Mouse (Mus musculus) heart, embryonic 11.5 days (tissue): Measurements from ENCODE around the gene Prmt3. TPM values are rescaled to one million over a fixed set of nuclear protein-coding genes. Genes with fewer than 3 reads are reported as not detected.

Source experiments
- ATAC-seq: fragments of 200-750 bp; cut with Nextera tagmentation; replicated peaks from 2 replicates; pipeline ENCODE4 v1.8.0; 2017; ENCODE audit warnings: moderate library complexity; ENCODE audit not compliant: insufficient number of reproducible peaks, low FRiP score, low TSS enrichment
- H3K27ac ChIP-seq: fragments of 300-500 bp; sonication (generic); 2 replicates; pipeline ENCODE4 v1.5.1; 2014; ENCODE audit warnings: mild to moderate bottlenecking, low read depth, low read length
- H3K27me3 ChIP-seq: fragments of 300-500 bp; sonication (generic); 2 replicates; pipeline ENCODE4 v1.6.1; 2014; ENCODE audit warnings: mild to moderate bottlenecking, low read length, mixed read lengths; ENCODE audit not compliant: control insufficient read depth, insufficient read depth
- H3K36me3 ChIP-seq: fragments of 300-500 bp; sonication (generic); 2 replicates; pipeline ENCODE4 v1.6.1; 2014; ENCODE audit warnings: mild to moderate bottlenecking, low read length, moderate library complexity, mixed read lengths; ENCODE audit not compliant: control insufficient read depth, insufficient read depth
- H3K4me1 ChIP-seq: fragments of 300-500 bp; sonication (generic); 2 replicates; pipeline ENCODE4 v1.6.1; 2014; ENCODE audit warnings: low read length; ENCODE audit not compliant: control insufficient read depth, insufficient read depth
- H3K4me2 ChIP-seq: fragments of 300-500 bp; sonication (generic); 2 replicates; pipeline ENCODE4 v1.6.1; 2014; ENCODE audit warnings: mild to moderate bottlenecking, moderate library complexity
- H3K4me3 ChIP-seq: fragments of 300-500 bp; sonication (generic); 2 replicates; pipeline ENCODE4 v1.5.1; 2014; ENCODE audit warnings: low read depth, low read length
- H3K9ac ChIP-seq: fragments of 300-500 bp; sonication (generic); 2 replicates; pipeline ENCODE4 v1.6.1; 2014; ENCODE audit warnings: mild to moderate bottlenecking, low read depth, low read length, moderate library complexity
- H3K9me3 ChIP-seq: fragments of 300-500 bp; sonication (generic); replicated peaks from 2 replicates; pipeline ENCODE4 v1.6.1; 2016; ENCODE audit warnings: low read length; ENCODE audit not compliant: control insufficient read depth
- WGBS: fragments of 180-500 bp; shearing (Covaris S2); extraction: QIAGEN DNeasy Blood & Tissue Kit; methylation state at CpG from one replicate; pipeline ENCODE4 v1.1.7; 2014; ENCODE audit not compliant: insufficient replicate concordance; 5-methylcytosine and 5-hydroxymethylcytosine counted together
- polyA plus RNA-seq: library from polyadenylated mRNA; unstranded; fragments of >200 nt; fragmentation: Nextera tagmentation; extraction: Ambion mirVana; gene quantifications from 2 replicates; pipeline ENCODE4 v1.2.1, GENCODE M21; 2014

Gene Prmt3
- polyA plus RNA-seq, 1 experiment from 2014 or later = 51.9 TPM

- peak within 1 kb of the TSS; percentile 54 for H3K27ac ChIP-seq
Observed at GRCm38 (mm10) chr7:49758934-49759571, 19.1 kb upstream of the Prmt3 start, which contains the start of gene Htatip2. TSS of gene Htatip2 (plus strand) at chr7:49759115.

GRCm38 (mm10) chr7:49762605-49763004 is 15.5 kb upstream of the Prmt3 start:
- Histone ChIP-seq H3K36me3 (no peaks in the 10 kb centered on the region), H3K27ac (no peak overlapping the region), H3K4me2 (no peak overlapping the region), H3K4me3 (no peak overlapping the region), H3K4me1 (peaks cover 14% of the 10 kb centered on the region; the same call in 1 of the 2 replicates), H3K9me3 (no peaks in the 10 kb centered on the region), H3K9ac (no peak overlapping the region), H3K27me3 (peaks cover 6% of the 10 kb centered on the region)
- WGBS = 68% methylated on average over 13 of the region's 13 CpGs
- ATAC-seq = no peak

More at GRCm38 (mm10) chr7:49758934-49759571, 19.1 kb upstream of the Prmt3 start, which contains the start of gene Htatip2:
- Histone ChIP-seq H3K27me3 (peaks cover 9% of the 10 kb centered on the region), H3K36me3 (no peaks in the 10 kb centered on the region), H3K4me2 (peak within 1 kb of the TSS; percentile 74), H3K9me3 (no peaks in the 10 kb centered on the region), H3K4me3 (peak within 1 kb of the TSS; percentile 64), H3K4me1 (0 out of 2 replicates have a peak, but pooled peaks cover 4% of the 10 kb centered on the region), H3K9ac (peak within 1 kb of the TSS; percentile 76)
- peak; percentile 79 for ATAC-seq
- 2% methylated on average over 41 of the region's 42 CpGs for WGBS

- Histone ChIP-seq H3K4me2 (no peak overlapping the region), H3K4me3 (no peak overlapping the region), H3K4me1 (peaks cover 9% of the 10 kb centered on the region; the same call in 1 of the 2 replicates), H3K27me3 (no peaks in the 10 kb centered on the region), H3K9me3 (no peaks in the 10 kb centered on the region), H3K9ac (no peak overlapping the region), H3K36me3 (no peaks in the 10 kb centered on the region), H3K27ac (peak overlapping the region; percentile 36; the same call in 1 of the 2 replicates)
- WGBS = 59% methylated on average over 10 of the region's 10 CpGs
- peak; percentile 50; the same call in 1 of the 2 replicates for ATAC-seq
Observed at GRCm38 (mm10) chr7:49764011-49764716, 14.0 kb upstream of the Prmt3 start.

- H3K4me3 ChIP-seq = no peak overlapping the region
- peaks cover 9% of the 10 kb centered on the region; the same call in 1 of the 2 replicates for H3K4me1 ChIP-seq
- H3K9ac ChIP-seq = no peak overlapping the region
- ATAC-seq = no peak
- no peak overlapping the region for H3K27ac ChIP-seq
- WGBS = 55% methylated on average over 7 of the region's 7 CpGs
- no peaks in the 10 kb centered on the region for H3K36me3 ChIP-seq
- no peaks in the 10 kb centered on the region for H3K27me3 ChIP-seq
- H3K9me3 ChIP-seq = no peaks in the 10 kb centered on the region
- H3K4me2 ChIP-seq = no peak overlapping the region
Observed at GRCm38 (mm10) chr7:49766166-49766565, 12.0 kb upstream of the Prmt3 start.

GRCm38 (mm10) chr7:49768509-49768908 is 9.6 kb upstream of the Prmt3 start:
- H3K4me3 ChIP-seq = no peak overlapping the region
- no peak for ATAC-seq
- H3K4me2 ChIP-seq = no peak overlapping the region
- 54% methylated on average over 9 of the region's 9 CpGs for WGBS
- H3K27ac ChIP-seq = no peak overlapping the region
- no peak overlapping the region for H3K9ac ChIP-seq
- H3K36me3 ChIP-seq = no peaks in the 10 kb centered on the region
- no peaks in the 10 kb centered on the region for H3K9me3 ChIP-seq
- H3K27me3 ChIP-seq = no peaks in the 10 kb centered on the region
- H3K4me1 ChIP-seq = peaks cover 9% of the 10 kb centered on the region; the same call in 1 of the 2 replicates

GRCm38 (mm10) chr7:49774396-49774795 is 3.8 kb upstream of the Prmt3 start:
- Histone ChIP-seq H3K27ac (no peak overlapping the region), H3K4me1 (peaks cover 6% of the 10 kb centered on the region), H3K9me3 (no peaks in the 10 kb centered on the region), H3K9ac (no peak overlapping the region), H3K4me2 (no peak overlapping the region), H3K36me3 (no peaks in the 10 kb centered on the region), H3K4me3 (no peak overlapping the region), H3K27me3 (no peaks in the 10 kb centered on the region)
- 86% methylated on average over 2 of the region's 2 CpGs for WGBS
- no peak for ATAC-seq

GRCm38 (mm10) chr7:49777585-49777984 is 561 bp upstream of the Prmt3 start:
- Histone ChIP-seq H3K36me3 (peaks cover 9% of the 10 kb centered on the region), H3K27ac (no peak overlapping the region), H3K9me3 (no peaks in the 10 kb centered on the region), H3K27me3 (no peaks in the 10 kb centered on the region), H3K4me1 (peaks cover 13% of the 10 kb centered on the region), H3K4me2 (no peak overlapping the region), H3K9ac (no peak overlapping the region), H3K4me3 (no peak overlapping the region)
- WGBS = 43% methylated on average over 3 of the region's 3 CpGs
- no peak for ATAC-seq

GRCm38 (mm10) chr7:49778904-49779615 is 914 bp downstream of the Prmt3 start:
- H3K27ac ChIP-seq = no peak overlapping the region
- WGBS = 69% methylated on average over 12 of the region's 12 CpGs

More at GRCm38 (mm10) chr7:49778904-49779615, 914 bp downstream of the Prmt3 start:
- Histone ChIP-seq H3K4me3 (peak overlapping the region; percentile 82), H3K4me2 (peak overlapping the region; percentile 86), H3K27me3 (no peaks in the 10 kb centered on the region), H3K9ac (peak overlapping the region; percentile 83), H3K4me1 (peaks cover 13% of the 10 kb centered on the region), H3K36me3 (peaks cover 11% of the 10 kb centered on the region), H3K9me3 (no peaks in the 10 kb centered on the region)
- ATAC-seq = no peak
